Mouse (Mus musculus): ENCODE data around the gene Yaf2.
"Not testable (repeated sequence)": the region's sequence is repeated elsewhere in the genome, so short reads cannot be mapped to it uniquely, and the experiment has no call there.

Yaf2 gene

GRCm38 (mm10) chr15:93336925-93337761, at the start of gene Yaf2:
TSS of gene Yaf2 (minus strand) at chr15:93336935.
- in situ Hi-C loops (cut with MboI; ENCODE audit: low pct_unique_long_range_greater_than_20kb in 1 of 2, low sequenced_read_pairs in 2 of 2, unreplicated experiment in 1 of 2): no loop called here

DNA sequence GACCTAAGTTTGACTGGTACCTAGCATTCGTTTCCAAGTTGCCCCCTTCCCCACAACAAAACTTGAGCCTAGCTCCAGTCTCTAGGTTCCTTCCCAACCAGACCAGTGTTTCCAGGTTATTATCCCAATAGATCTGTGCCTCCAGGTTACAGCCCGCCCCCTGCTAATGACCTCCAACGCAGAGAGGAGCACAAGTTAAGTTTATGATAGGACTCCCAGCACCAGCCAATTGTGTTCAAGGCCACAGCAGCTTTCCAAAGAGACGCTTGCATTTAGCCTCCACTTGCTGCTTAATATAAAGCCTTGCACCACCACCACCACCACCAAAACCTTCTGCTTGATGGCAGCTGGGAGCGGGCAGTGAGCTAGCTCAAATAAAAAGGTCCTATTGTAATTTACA, 44.6 kb upstream of the Yaf2 start:
- in situ Hi-C loops (cut with MboI; ENCODE audit: low pct_unique_long_range_greater_than_20kb in 1 of 2, low sequenced_read_pairs in 2 of 2, unreplicated experiment in 1 of 2): no loop called here

DNA sequence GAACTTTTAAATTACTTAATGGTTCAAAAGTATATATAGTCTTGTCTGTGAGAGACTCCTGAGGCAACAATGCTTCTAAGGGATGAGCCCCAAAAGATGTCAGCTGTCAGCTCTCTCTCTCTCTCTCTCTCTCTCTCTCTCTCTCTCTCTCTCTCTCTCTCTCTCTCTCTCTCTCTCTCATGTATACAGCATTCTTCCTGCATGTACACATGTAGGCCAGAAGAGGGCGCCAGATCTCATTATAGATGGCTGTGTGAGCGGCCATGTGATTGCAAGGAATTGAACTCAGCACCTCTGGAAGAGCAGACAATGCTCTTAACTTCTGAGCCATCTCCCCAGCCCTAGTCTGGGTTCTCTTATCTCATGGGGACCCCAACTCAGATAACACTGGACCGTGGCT, 42.4 kb upstream of the Yaf2 start:
- in situ Hi-C loops (cut with MboI; ENCODE audit: low pct_unique_long_range_greater_than_20kb in 1 of 2, low sequenced_read_pairs in 2 of 2, unreplicated experiment in 1 of 2): no loop called here

DNA sequence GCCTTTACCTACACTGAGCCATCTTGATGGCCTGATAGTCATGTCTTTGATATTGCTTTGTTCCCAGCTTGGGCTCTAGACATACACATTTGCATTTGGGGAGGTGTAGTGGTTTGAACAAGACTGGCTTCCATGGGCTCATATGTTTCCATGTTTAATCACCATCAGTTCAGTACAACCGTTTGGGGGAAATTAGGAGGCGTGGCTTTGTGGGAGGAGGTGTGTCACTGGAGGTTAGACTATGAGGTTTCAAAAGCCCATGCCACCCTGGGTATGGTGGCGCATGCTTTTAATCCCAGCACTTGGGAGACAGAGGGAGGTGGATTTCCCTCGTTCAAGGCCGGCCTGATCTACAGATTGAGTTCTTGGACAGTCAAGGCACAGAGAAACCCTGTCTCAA, 39.0 kb upstream of the Yaf2 start:
- in situ Hi-C loops (cut with MboI; ENCODE audit: low pct_unique_long_range_greater_than_20kb in 1 of 2, low sequenced_read_pairs in 2 of 2, unreplicated experiment in 1 of 2): no loop called here

GRCm38 (mm10) chr15:93372525-93373119, 35.9 kb upstream of the Yaf2 start:
- in situ Hi-C loops (cut with MboI; ENCODE audit: low pct_unique_long_range_greater_than_20kb in 1 of 2, low sequenced_read_pairs in 2 of 2, unreplicated experiment in 1 of 2): not testable (repeated sequence)

GRCm38 (mm10) chr15:93371838-93372237, 35.1 kb upstream of the Yaf2 start:
- in situ Hi-C loops (cut with MboI; ENCODE audit: low pct_unique_long_range_greater_than_20kb in 1 of 2, low sequenced_read_pairs in 2 of 2, unreplicated experiment in 1 of 2): no loop called here

DNA sequence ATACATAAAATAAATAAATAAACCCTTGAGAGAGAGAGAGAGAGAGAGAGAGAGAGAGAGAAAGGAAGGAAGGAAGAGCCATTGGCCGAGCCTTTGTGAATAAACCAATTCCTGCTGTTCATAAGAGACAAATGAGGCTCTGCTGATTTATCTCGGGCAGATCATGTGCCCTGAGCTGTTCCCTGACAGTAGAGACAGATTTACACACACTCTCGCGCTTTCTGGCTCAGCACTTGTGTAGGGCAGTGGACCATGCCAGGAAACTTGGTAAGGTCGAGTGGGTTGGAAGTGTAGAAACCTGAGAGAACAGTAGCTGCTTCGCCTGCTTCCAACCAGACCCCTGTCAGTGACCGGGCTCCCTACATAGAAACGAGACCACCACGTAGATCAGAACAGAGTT, 31.8 kb upstream of the Yaf2 start:
- in situ Hi-C loops (cut with MboI; ENCODE audit: low pct_unique_long_range_greater_than_20kb in 1 of 2, low sequenced_read_pairs in 2 of 2, unreplicated experiment in 1 of 2): no loop called here

GRCm38 (mm10) chr15:93365561-93365960, 28.8 kb upstream of the Yaf2 start:
- in situ Hi-C loops (cut with MboI; ENCODE audit: low pct_unique_long_range_greater_than_20kb in 1 of 2, low sequenced_read_pairs in 2 of 2, unreplicated experiment in 1 of 2): no loop called here

- in situ Hi-C loops (cut with MboI; ENCODE audit: low pct_unique_long_range_greater_than_20kb in 1 of 2, low sequenced_read_pairs in 2 of 2, unreplicated experiment in 1 of 2): no loop called here
These were observed 21.8 kb upstream of the Yaf2 start for GRCm38 (mm10) chr15:93358346-93359095.

GRCm38 (mm10) chr15:93340630-93341379, 4.1 kb upstream of the Yaf2 start:
- in situ Hi-C loops (cut with MboI; ENCODE audit: low pct_unique_long_range_greater_than_20kb in 1 of 2, low sequenced_read_pairs in 2 of 2, unreplicated experiment in 1 of 2): no loop called here

- in situ Hi-C loops (cut with MboI; ENCODE audit: low pct_unique_long_range_greater_than_20kb in 1 of 2, low sequenced_read_pairs in 2 of 2, unreplicated experiment in 1 of 2): no loop called here
These were observed 144 bp downstream of the Yaf2 start for GRCm38 (mm10) chr15:93336658-93336924.

GRCm38 (mm10) chr15:93335821-93336657, 696 bp downstream of the Yaf2 start:
- in situ Hi-C loops (cut with MboI; ENCODE audit: low pct_unique_long_range_greater_than_20kb in 1 of 2, low sequenced_read_pairs in 2 of 2, unreplicated experiment in 1 of 2): no loop called here

DNA sequence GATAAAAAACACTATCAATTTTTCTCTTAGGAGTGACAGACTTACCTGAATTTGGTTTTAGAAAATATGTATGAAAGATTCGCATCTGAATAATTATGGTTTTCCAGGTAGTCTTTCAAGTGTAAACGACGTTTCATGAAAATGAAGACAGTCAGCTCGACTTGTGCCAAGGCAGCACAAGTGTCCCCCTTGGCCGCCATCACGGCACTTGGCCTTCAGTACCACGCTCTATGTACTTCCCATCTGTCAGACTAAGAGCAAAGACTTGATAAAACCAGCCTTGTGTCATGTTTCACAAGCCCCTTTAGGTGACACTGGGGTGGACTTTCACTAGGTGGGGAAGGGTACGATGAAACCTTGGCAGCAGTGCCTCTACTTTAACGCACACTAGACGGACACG, 5.5 kb downstream of the Yaf2 start:
- in situ Hi-C loops (cut with MboI; ENCODE audit: low pct_unique_long_range_greater_than_20kb in 1 of 2, low sequenced_read_pairs in 2 of 2, unreplicated experiment in 1 of 2): no loop called here

DNA sequence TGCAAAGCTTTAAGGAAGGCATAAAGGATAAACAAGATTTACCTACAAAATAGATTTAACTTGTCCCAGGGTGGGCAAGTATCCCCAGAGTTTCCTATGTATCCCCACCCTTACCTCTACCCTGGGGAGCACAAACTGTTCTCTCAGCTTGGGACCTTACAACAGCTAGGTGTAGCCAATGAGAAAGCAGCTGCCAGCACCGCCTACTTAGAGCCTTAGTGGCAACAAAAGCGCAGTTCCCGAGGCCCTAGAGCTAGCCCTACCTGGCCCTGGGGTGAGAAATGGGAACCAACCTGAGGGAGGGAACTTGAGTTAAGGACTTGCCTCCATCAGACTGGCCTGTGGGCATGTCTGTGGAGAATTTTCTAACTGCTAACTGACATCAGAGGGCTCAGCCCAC, 9.5 kb downstream of the Yaf2 start:
- in situ Hi-C loops (cut with MboI; ENCODE audit: low pct_unique_long_range_greater_than_20kb in 1 of 2, low sequenced_read_pairs in 2 of 2, unreplicated experiment in 1 of 2): no loop called here

DNA sequence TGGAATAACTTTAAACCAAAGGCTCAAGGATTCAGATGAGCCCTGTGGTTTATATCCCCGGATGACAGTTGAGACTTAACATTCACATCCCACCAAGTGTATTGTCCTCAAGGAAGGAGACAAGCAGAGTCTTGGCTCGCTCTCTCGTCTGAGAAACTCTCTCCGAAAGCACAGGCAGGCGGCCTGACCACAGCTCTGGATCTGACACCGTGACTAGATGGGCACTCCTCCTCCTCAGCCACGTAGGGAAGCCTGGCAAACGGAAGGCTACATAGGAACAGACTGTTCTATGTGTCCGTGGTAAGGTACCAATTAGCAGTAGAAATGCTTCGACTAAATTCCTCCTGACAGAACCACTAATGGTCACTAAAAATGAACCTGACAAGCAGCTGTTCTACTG, 10.1 kb downstream of the Yaf2 start:
- in situ Hi-C loops (cut with MboI; ENCODE audit: low pct_unique_long_range_greater_than_20kb in 1 of 2, low sequenced_read_pairs in 2 of 2, unreplicated experiment in 1 of 2): no loop called here

- in situ Hi-C loops (cut with MboI; ENCODE audit: low pct_unique_long_range_greater_than_20kb in 1 of 2, low sequenced_read_pairs in 2 of 2, unreplicated experiment in 1 of 2): no loop called here
These were observed 11.4 kb downstream of the Yaf2 start for GRCm38 (mm10) chr15:93325360-93325759.

GRCm38 (mm10) chr15:93318781-93319180, 18.0 kb downstream of the Yaf2 start:
- in situ Hi-C loops (cut with MboI; ENCODE audit: low pct_unique_long_range_greater_than_20kb in 1 of 2, low sequenced_read_pairs in 2 of 2, unreplicated experiment in 1 of 2): no loop called here

- in situ Hi-C loops (cut with MboI; ENCODE audit: low pct_unique_long_range_greater_than_20kb in 1 of 2, low sequenced_read_pairs in 2 of 2, unreplicated experiment in 1 of 2): not testable (repeated sequence)
These were observed 26.4 kb downstream of the Yaf2 start for GRCm38 (mm10) chr15:93310304-93310703.
